Mouse (Mus musculus): ENCODE results near the gene Kcnk5. TPM values are rescaled to one million over a fixed set of nuclear protein-coding genes. Genes with fewer than 3 reads are reported as not detected.

The Kcnk5 gene
- polyA plus RNA-seq, 1 experiment from 2014 or later, result 5.1 TPM

DNA sequence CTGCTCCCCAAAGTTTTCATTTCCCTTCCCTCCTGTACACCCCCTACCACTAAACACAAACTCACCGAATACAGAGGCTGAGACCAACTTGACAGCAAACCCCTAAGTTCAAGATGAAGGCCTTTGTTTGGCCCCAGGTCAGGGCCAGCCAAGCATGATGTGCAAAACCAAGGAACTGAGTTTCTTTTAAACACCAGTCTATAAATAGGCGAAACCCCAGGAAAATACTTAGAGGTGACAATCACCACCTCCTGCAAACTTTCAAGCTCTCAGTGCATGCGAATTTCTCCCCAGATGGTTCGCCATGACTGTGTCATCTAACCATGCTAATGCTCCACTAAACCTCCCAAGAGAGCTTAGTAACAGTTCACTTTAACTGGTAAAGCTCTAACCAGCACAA lies 5.9 kb downstream of the Kcnk5 start:
- ATAC-seq (ENCODE audit: low read depth), result no peak
- Histone ChIP-seq H3K4me2 (ENCODE audit: low read depth, low read length) (no peak overlapping the region), H3K4me1 (ENCODE audit: control insufficient read depth, low read depth, low read length) (peaks cover 40% of the 10 kb centered on the region), H3K27ac (ENCODE audit: low read length) (no peak overlapping the region), H3K4me3 (ENCODE audit: low read depth, low read length) (no peak overlapping the region), H3K9me3 (replicated peaks; ENCODE audit: control insufficient read depth, low read length) (no peaks in the 10 kb centered on the region), H3K27me3 (ENCODE audit: control insufficient read depth, insufficient read depth, low read depth, low read length) (no peaks in the 10 kb centered on the region), H3K36me3 (ENCODE audit: control insufficient read depth, insufficient read depth) (no peaks in the 10 kb centered on the region), H3K9ac (ENCODE audit: low read depth, low read length) (no peak overlapping the region)
- 67% methylated on average over 4 of the region's 4 CpGs for WGBS (ENCODE audit: insufficient replicate concordance)

DNA sequence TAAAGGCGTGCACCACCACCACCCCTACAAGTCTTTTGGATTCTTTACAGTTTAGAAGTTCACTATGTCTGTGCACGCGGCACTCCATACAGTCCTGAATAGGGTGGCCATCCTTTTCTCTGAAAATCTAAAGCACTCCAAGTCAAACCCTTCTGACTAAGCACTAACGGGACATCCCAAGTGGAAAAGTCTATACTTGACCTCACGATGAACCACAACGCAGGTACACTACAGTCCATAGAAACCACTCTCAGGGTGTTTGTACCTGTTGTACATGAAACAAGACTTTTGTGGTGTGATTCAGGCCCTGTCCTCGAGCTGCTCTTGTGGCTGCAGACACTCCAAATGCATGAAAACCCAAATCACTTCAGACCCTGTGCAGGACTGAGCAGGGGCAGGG lies 6.5 kb downstream of the Kcnk5 start:
- Histone ChIP-seq H3K9ac (ENCODE audit: low read depth, low read length) (no peak overlapping the region), H3K9me3 (replicated peaks; ENCODE audit: control insufficient read depth, low read length) (no peaks in the 10 kb centered on the region), H3K27ac (ENCODE audit: low read length) (no peak overlapping the region), H3K4me1 (ENCODE audit: control insufficient read depth, low read depth, low read length) (peaks cover 35% of the 10 kb centered on the region), H3K36me3 (ENCODE audit: control insufficient read depth, insufficient read depth) (no peaks in the 10 kb centered on the region), H3K4me3 (ENCODE audit: low read depth, low read length) (no peak overlapping the region), H3K4me2 (ENCODE audit: low read depth, low read length) (no peak overlapping the region), H3K27me3 (ENCODE audit: control insufficient read depth, insufficient read depth, low read depth, low read length) (no peaks in the 10 kb centered on the region)
- WGBS (ENCODE audit: insufficient replicate concordance), result 82% methylated on average over 7 of the region's 7 CpGs
- no peak for ATAC-seq (ENCODE audit: low read depth)

DNA sequence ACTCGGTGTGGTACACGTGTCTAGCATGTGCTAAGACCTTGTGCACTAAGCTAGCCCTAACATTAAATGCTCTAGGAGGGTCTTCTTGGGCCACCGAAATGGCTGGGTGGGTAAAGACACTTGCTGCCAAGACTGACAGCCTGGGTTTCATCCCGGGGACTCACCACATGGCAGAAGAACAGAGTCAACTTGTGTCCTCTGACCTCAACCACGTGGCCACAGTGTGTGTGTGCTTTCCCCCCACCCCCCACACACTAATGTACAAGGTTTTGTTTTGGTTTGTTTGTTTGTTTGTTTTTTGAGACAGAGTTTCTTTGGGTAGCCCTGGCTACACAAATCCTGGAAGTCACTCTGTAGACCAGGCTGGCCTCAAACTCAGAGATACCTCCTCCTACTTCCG lies 6.9 kb downstream of the Kcnk5 start:
- Histone ChIP-seq H3K9me3 (replicated peaks; ENCODE audit: control insufficient read depth, low read length) (no peaks in the 10 kb centered on the region), H3K27ac (ENCODE audit: low read length) (no peak overlapping the region), H3K27me3 (ENCODE audit: control insufficient read depth, insufficient read depth, low read depth, low read length) (no peaks in the 10 kb centered on the region), H3K4me2 (ENCODE audit: low read depth, low read length) (no peak overlapping the region), H3K4me1 (ENCODE audit: control insufficient read depth, low read depth, low read length) (peaks cover 33% of the 10 kb centered on the region), H3K9ac (ENCODE audit: low read depth, low read length) (no peak overlapping the region), H3K36me3 (ENCODE audit: control insufficient read depth, insufficient read depth) (no peaks in the 10 kb centered on the region), H3K4me3 (ENCODE audit: low read depth, low read length) (no peak overlapping the region)
- WGBS (ENCODE audit: insufficient replicate concordance), result 65% methylated on average over 6 of the region's 6 CpGs
- no peak for ATAC-seq (ENCODE audit: low read depth)

DNA sequence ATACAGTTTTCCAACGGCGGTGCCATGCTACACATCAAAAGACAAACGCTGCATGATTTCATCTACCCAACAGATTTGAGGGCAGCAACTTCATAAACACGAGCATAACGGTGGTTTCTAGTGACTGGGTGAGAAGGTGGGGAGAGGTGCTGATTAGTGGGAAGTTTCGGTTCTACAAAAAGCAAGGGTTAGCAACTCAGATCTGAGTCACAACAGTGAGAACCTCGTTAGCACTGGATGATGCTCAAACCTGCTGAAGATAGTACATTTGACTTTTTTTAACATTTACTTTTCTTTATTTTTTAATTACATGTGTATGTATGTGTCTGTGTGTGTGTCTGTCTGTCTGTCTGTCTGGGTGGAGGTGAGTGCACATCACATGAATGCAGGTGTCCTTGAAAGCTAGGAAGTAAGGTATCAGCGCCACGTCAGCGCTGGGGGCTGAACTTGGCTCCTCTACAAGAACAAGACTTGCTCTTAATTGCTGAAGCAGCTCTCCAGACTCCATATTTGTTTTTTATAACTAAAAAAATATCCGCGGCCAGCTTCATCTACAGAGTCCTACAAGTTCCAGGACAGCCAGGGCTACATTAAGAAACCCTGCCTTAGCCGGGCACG lies 7.6 kb downstream of the Kcnk5 start:
- H3K36me3 ChIP-seq (ENCODE audit: control insufficient read depth, insufficient read depth), result no peaks in the 10 kb centered on the region
- no peak overlapping the region for H3K27ac ChIP-seq (ENCODE audit: low read length)
- H3K9me3 ChIP-seq (replicated peaks; ENCODE audit: control insufficient read depth, low read length), result no peaks in the 10 kb centered on the region
- 59% methylated on average over 14 of the region's 14 CpGs for WGBS (ENCODE audit: insufficient replicate concordance)
- H3K4me3 ChIP-seq (ENCODE audit: low read depth, low read length), result no peak overlapping the region
- H3K9ac ChIP-seq (ENCODE audit: low read depth, low read length), result no peak overlapping the region
- H3K4me1 ChIP-seq (ENCODE audit: control insufficient read depth, low read depth, low read length), result peaks cover 28% of the 10 kb centered on the region
- H3K4me2 ChIP-seq (ENCODE audit: low read depth, low read length), result no peak overlapping the region
- no peaks in the 10 kb centered on the region for H3K27me3 ChIP-seq (ENCODE audit: control insufficient read depth, insufficient read depth, low read depth, low read length)
- ATAC-seq (ENCODE audit: low read depth), result no peak

DNA sequence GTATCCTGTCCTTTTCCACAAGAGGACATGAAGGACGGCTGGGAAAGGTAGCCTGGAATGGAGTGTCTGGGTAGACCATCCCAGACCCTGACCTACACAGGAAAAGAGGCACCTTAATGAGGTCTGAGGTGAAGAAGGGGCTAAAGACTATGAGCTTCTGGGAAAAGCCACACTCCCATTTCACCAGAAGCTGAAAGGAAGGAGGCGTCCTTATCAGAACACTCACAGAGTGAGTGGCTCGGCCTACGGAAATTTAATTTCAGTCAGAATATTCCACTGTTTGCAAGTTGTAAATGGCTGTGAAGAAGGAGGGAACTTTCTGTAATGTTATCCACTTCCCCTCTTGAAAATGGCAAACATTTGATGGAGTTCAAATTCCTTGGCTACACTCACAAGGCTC lies 8.7 kb downstream of the Kcnk5 start:
- no peak overlapping the region for H3K27ac ChIP-seq (ENCODE audit: low read length)
- H3K27me3 ChIP-seq (ENCODE audit: control insufficient read depth, insufficient read depth, low read depth, low read length), result no peaks in the 10 kb centered on the region
- peak overlapping the region; percentile 6; the same call in 1 of the 2 replicates for H3K4me2 ChIP-seq (ENCODE audit: low read depth, low read length)
- H3K9ac ChIP-seq (ENCODE audit: low read depth, low read length), result no peak overlapping the region
- no peak overlapping the region for H3K4me3 ChIP-seq (ENCODE audit: low read depth, low read length)
- no peak for ATAC-seq (ENCODE audit: low read depth)
- H3K36me3 ChIP-seq (ENCODE audit: control insufficient read depth, insufficient read depth), result no peaks in the 10 kb centered on the region
- 19% methylated on average over 4 of the region's 4 CpGs for WGBS (ENCODE audit: insufficient replicate concordance)
- H3K4me1 ChIP-seq (ENCODE audit: control insufficient read depth, low read depth, low read length), result peaks cover 18% of the 10 kb centered on the region
- H3K9me3 ChIP-seq (replicated peaks; ENCODE audit: control insufficient read depth, low read length), result no peaks in the 10 kb centered on the region

DNA sequence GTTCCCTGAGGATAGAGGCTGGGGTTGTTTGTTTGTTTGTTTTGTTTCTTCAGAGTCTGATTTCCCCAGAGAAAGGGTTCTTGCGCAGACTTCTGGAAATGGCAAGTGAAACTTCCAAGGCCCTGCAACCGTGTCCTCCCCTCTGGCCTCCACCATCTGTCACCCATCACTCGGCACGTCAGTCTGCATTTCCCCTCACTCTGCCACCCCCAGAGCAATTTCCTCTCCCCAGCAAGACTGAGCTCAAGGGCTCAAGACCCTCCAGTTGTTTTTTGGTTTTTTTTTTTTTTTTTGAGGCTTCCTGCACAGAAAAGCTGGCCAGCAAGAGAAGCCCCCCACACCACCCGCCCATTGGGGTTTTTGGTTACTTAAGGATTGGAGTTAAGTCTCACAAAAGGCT lies 9.1 kb downstream of the Kcnk5 start:
- peaks cover 15% of the 10 kb centered on the region for H3K4me1 ChIP-seq (ENCODE audit: control insufficient read depth, low read depth, low read length)
- no peak overlapping the region for H3K4me3 ChIP-seq (ENCODE audit: low read depth, low read length)
- H3K27me3 ChIP-seq (ENCODE audit: control insufficient read depth, insufficient read depth, low read depth, low read length), result no peaks in the 10 kb centered on the region
- no peaks in the 10 kb centered on the region for H3K36me3 ChIP-seq (ENCODE audit: control insufficient read depth, insufficient read depth)
- H3K27ac ChIP-seq (ENCODE audit: low read length), result no peak overlapping the region
- 32% methylated on average over 5 of the region's 5 CpGs for WGBS (ENCODE audit: insufficient replicate concordance)
- H3K4me2 ChIP-seq (ENCODE audit: low read depth, low read length), result no peak overlapping the region
- H3K9me3 ChIP-seq (replicated peaks; ENCODE audit: control insufficient read depth, low read length), result no peaks in the 10 kb centered on the region
- H3K9ac ChIP-seq (ENCODE audit: low read depth, low read length), result no peak overlapping the region
- ATAC-seq (ENCODE audit: low read depth), result no peak

DNA sequence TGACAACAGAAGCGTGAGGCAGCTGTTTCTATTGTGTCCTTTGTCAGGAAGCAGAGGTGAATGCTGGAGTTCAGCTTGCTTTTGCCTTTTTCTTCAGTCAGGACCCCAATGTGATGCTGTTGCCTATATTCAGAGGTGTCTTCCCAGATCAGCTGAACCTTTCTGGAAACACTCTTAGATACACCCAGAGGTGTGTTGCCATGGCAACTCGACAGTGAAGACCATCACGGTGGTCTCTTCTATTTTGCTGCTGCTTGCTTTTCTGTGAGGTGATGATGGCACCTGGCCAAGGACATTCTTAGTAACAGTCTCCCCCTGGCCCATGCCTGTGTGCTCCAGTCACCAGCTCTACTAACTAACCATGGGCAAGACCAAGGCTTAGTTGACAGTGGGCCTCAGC lies 9.8 kb downstream of the Kcnk5 start:
- no peak overlapping the region for H3K4me3 ChIP-seq (ENCODE audit: low read depth, low read length)
- WGBS (ENCODE audit: insufficient replicate concordance), result 66% methylated on average over 3 of the region's 3 CpGs
- ATAC-seq (ENCODE audit: low read depth), result no peak
- H3K9me3 ChIP-seq (replicated peaks; ENCODE audit: control insufficient read depth, low read length), result no peaks in the 10 kb centered on the region
- H3K27ac ChIP-seq (ENCODE audit: low read length), result no peak overlapping the region
- H3K36me3 ChIP-seq (ENCODE audit: control insufficient read depth, insufficient read depth), result no peaks in the 10 kb centered on the region
- H3K9ac ChIP-seq (ENCODE audit: low read depth, low read length), result no peak overlapping the region
- no peak overlapping the region for H3K4me2 ChIP-seq (ENCODE audit: low read depth, low read length)
- H3K27me3 ChIP-seq (ENCODE audit: control insufficient read depth, insufficient read depth, low read depth, low read length), result no peaks in the 10 kb centered on the region
- peaks cover 21% of the 10 kb centered on the region for H3K4me1 ChIP-seq (ENCODE audit: control insufficient read depth, low read depth, low read length)

DNA sequence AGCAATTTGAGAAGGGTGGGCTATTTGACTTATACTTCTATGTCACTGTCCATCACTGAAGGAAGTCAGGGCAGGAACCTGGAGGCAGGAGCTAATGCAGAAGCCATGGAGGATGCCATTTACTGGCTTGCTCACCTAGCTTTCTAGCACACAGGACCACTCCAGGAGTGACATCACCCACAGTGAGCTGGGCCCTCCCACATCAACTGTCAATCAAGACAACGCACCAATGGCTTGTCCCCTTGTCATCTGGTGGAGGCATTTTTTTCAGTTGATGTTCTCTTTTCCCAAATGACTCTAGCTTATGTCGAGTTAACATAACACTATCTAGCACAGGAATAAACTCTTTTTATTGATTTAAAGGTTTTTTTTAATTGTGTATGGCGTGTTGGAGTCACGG lies 12.4 kb downstream of the Kcnk5 start:
- Histone ChIP-seq H3K4me2 (ENCODE audit: low read depth, low read length) (no peak overlapping the region), H3K4me1 (ENCODE audit: control insufficient read depth, low read depth, low read length) (peaks cover 24% of the 10 kb centered on the region), H3K27me3 (ENCODE audit: control insufficient read depth, insufficient read depth, low read depth, low read length) (no peaks in the 10 kb centered on the region), H3K9me3 (replicated peaks; ENCODE audit: control insufficient read depth, low read length) (no peaks in the 10 kb centered on the region), H3K27ac (ENCODE audit: low read length) (no peak overlapping the region), H3K36me3 (ENCODE audit: control insufficient read depth, insufficient read depth) (no peaks in the 10 kb centered on the region), H3K4me3 (ENCODE audit: low read depth, low read length) (no peak overlapping the region), H3K9ac (ENCODE audit: low read depth, low read length) (no peak overlapping the region)
- WGBS (ENCODE audit: insufficient replicate concordance), result 56% methylated on average over 4 of the region's 4 CpGs
- ATAC-seq (ENCODE audit: low read depth), result no peak

DNA sequence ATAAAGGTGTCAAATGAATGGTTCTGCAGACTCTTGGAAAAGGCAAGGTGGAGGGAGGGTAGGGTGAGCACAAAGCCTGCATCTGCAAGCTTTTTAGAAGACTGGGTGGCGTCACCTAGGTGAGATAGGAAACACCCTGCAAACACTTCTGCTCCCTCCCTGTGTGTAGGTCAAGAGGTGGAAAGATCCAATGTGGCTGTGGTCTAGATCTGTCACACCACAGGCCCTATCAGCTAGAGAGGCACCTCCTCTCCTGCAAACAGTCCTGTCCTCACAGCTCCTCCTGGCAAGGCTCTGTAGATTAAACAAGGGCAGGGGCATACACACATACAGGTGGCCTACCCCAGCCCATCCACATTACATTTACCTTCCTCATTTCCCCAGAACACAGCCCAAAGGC lies 13.1 kb downstream of the Kcnk5 start:
- Histone ChIP-seq H3K36me3 (ENCODE audit: control insufficient read depth, insufficient read depth) (no peaks in the 10 kb centered on the region), H3K4me2 (ENCODE audit: low read depth, low read length) (no peak overlapping the region), H3K27ac (ENCODE audit: low read length) (no peak overlapping the region), H3K4me1 (ENCODE audit: control insufficient read depth, low read depth, low read length) (peaks cover 23% of the 10 kb centered on the region), H3K27me3 (ENCODE audit: control insufficient read depth, insufficient read depth, low read depth, low read length) (no peaks in the 10 kb centered on the region), H3K9me3 (replicated peaks; ENCODE audit: control insufficient read depth, low read length) (no peaks in the 10 kb centered on the region), H3K4me3 (ENCODE audit: low read depth, low read length) (no peak overlapping the region), H3K9ac (ENCODE audit: low read depth, low read length) (no peak overlapping the region)
- no peak for ATAC-seq (ENCODE audit: low read depth)
- WGBS (ENCODE audit: insufficient replicate concordance), result 27% methylated on average over 1 of the region's 1 CpGs
